Comparison of ENCODE assay signal across 14 mouse cellular contexts in the genomic region with DNA sequence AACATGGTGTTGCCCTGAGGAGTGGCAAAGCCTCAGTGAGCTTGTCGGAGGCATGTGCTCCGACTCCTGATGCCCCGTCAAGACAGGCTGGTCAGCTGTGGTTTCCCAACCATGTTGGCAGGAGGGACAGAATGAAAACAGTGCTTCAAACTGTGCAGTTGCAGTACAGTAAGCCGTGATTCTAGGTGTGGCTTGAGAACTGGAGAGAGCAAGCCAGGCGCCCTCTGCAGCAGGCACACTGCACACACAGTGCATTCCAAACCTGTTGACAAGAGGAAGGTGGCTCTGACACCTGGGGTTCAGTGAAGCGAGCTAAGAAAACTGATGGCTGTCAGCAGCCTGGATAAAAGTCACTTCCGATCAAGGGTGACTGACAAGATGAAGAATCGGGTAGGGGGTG. TPM values are rescaled to one million over a fixed set of nuclear protein-coding genes. Genes with fewer than 3 reads are reported as not detected.
DNase-seq lines count a peak whose midpoint lies in the region; ATAC-seq and TF ChIP-seq lines count a peak whose summit lies in the region.
"Had no signal": no experiment of that assay in that cellular context is flagged by ENCODE, and none has a peak within 500 bp of the region (broad histone marks: within the 10 kb centered on the region; RNA-seq: fewer than 3 reads in every experiment).

No protein-coding gene starts in this region.

- peak; percentile 10 for DNase-seq in heart, postnatal 4 days
- DNase-seq in heart, adult 9 months (ENCODE audit: low spot score in 2 of 2), result no peak
- DNase-seq in CH12.LX (ENCODE audit: extremely low read depth), result no peak
- DNase-seq in ZHBTc4 (ENCODE audit: low read depth, low spot score), result peak; percentile 42
- DNase-seq in kidney, postnatal 36 days, result peak; percentile 49 to 60
- no peak for DNase-seq in left cerebral cortex, postnatal 14 days (ENCODE audit: low spot score in 2 of 2)
- DNase-seq in thymus, postnatal 36 days, result no peak
- DNase-seq: adrenal gland, postnatal 36 days; gastrocnemius, postnatal 25 days had no signal

- H3K27me3 ChIP-seq in CH12.LX (replicated peaks), result no peaks in the 10 kb centered on the region
- H3K27me3 ChIP-seq: limb, embryonic 15.5 days; neural tube, embryonic 13.5 days had no signal

- intact Hi-C loops in left cerebral cortex, postnatal 14 days (cut with DNase I), result no loop called here

- no peaks in the 10 kb centered on the region for H3K79me2 ChIP-seq in CH12.LX (replicated peaks; ENCODE audit: control insufficient read depth, extremely low read depth, insufficient read depth, poor library complexity, severe bottlenecking)

- no peak overlapping the region for H3K27ac ChIP-seq in CH12.LX (ENCODE audit: insufficient read depth, low read depth)
- H3K27ac ChIP-seq: limb, embryonic 15.5 days; neural tube, embryonic 13.5 days had no signal

- TF ChIP-seq CTCF in CH12.LX (conservative IDR thresholded peaks at IDR 0.05 in 1 of 2, IDR thresholded peaks at IDR 0.05 in 1 of 2; ENCODE audit: low read depth in 2 of 2, low read length in 2 of 2), result 0 out of 4 replicates have a peak, but pooled peaks of 1 of the 2 experiments have one; percentile 15

- dilution Hi-C loops in CH12.LX (cut with MboI; ENCODE audit: extremely low pct_ligation_motif_present, extremely low pct_unique_long_range_greater_than_20kb, low sequenced_read_pairs), result no loop called here

- in situ Hi-C loops in CH12.LX (cut with MboI; ENCODE audit: low pct_ligation_motif_present, low pct_unique_long_range_greater_than_20kb, low sequenced_read_pairs), result no loop called here

- H3K4me1 ChIP-seq in CH12.LX (ENCODE audit: control insufficient read depth in 1 of 2, insufficient read depth in 2 of 2), result peaks cover 0 to 11% of the 10 kb centered on the region in 2 experiments; a peak in 3 of 4 replicates
- H3K4me1 ChIP-seq: limb, embryonic 15.5 days; neural tube, embryonic 13.5 days had no signal

- no peak overlapping the region for H3K9ac ChIP-seq in CH12.LX (ENCODE audit: insufficient read depth, low read depth)
- H3K9ac ChIP-seq: limb, embryonic 15.5 days had no signal

- no peak for ATAC-seq in erythroblast, adult 5-6 weeks (replicated peaks; ENCODE audit: low FRiP score, poor library complexity, severe bottlenecking)

- TF ChIP-seq EP300 in CH12.LX (IDR thresholded peaks at IDR 0.05; ENCODE audit: low read length), result no peak

- H3K9me3 ChIP-seq in CH12.LX (replicated peaks; ENCODE audit: low read length), result no peaks in the 10 kb centered on the region
- H3K9me3 ChIP-seq: limb, embryonic 15.5 days; neural tube, embryonic 13.5 days had no signal

- H3K4me2 ChIP-seq in CH12.LX (ENCODE audit: insufficient read depth, low read depth, poor library complexity, severe bottlenecking), result no peak overlapping the region
- H3K4me2 ChIP-seq: limb, embryonic 15.5 days; midbrain, embryonic 11.5 days; neural tube, embryonic 13.5 days had no signal

- peaks cover 27 to 71% of the 10 kb centered on the region in 2 experiments for H3K36me3 ChIP-seq in CH12.LX (replicated peaks in 1 of 2; ENCODE audit: control insufficient read depth in 1 of 2, insufficient read depth in 1 of 2, low read length in 1 of 2)
- H3K36me3 ChIP-seq: limb, embryonic 15.5 days; neural tube, embryonic 13.5 days had no signal

- H3K4me3 ChIP-seq in CH12.LX (replicated peaks in 1 of 3; ENCODE audit: low read depth in 2 of 3, low read length in 2 of 3, poor library complexity in 1 of 3), result no peak overlapping the region
- H3K4me3 ChIP-seq: erythroblast, embryonic 14.5 days; limb, embryonic 15.5 days; neural tube, embryonic 13.5 days had no signal

- TF ChIP-seq POLR2A in CH12.LX (IDR thresholded peaks at IDR 0.05; ENCODE audit: low read depth, low read length), result no peak

- peak; percentile 2 for TF ChIP-seq RAD21 in CH12.LX (IDR thresholded peaks at IDR 0.05; ENCODE audit: low read depth, low read length)

TF ChIP-seq in CH12.LX, 34 proteins besides CTCF, POLR2A, EP300 and RAD21:
- TF ChIP-seq SMC3 (IDR thresholded peaks at IDR 0.05; ENCODE audit: low read depth, low read length), result peak; percentile 25
- TF ChIP-seq CHD2 (IDR thresholded peaks at IDR 0.05; ENCODE audit: low read length), result no peak

RNA-seq across cellular contexts. Expression of gene Rps17, which starts 58.1 kb away (rescaled TPM):
- 1,000 to 10,000 TPM; 1,107 to 1,128 TPM for total RNA-seq in heart, postnatal 4 days (2021)
- total RNA-seq in CH12.LX (2012; rRNA removed) (5,063 and 5,120 TPM in 2 replicates), CH12.LX (2014; rRNA removed) (4,582 and 5,238 TPM in 2 replicates)
- polyA plus RNA-seq in CH12.LX (2012; ENCODE audit: insufficient read length, low read depth), result 2,159 and 2,532 TPM in 2 replicates
- 779 and 843 TPM in 2 replicates for total RNA-seq in erythroblast, adult 5-6 weeks (2015; ENCODE audit: low replicate concordance)
- total RNA-seq in erythroblast, adult 5-6 weeks (2017; ENCODE audit: low replicate concordance), result 542 and 565 TPM in 2 replicates
- 100 to 1,000 TPM; 484 TPM for total RNA-seq in left cerebral cortex, postnatal 14 days (2021)

Comparison
In these comparisons a context has a peak if more than half of its experiments do, and no peak if none do; other contexts are left out.
1. DNase-seq: peak in heart, postnatal 4 days (single experiment), ZHBTc4 (single experiment) and kidney, postnatal 36 days (2 of 2); none in heart, adult 9 months (0 of 2), CH12.LX (single experiment), left cerebral cortex, postnatal 14 days (0 of 2) and thymus, postnatal 36 days (0 of 2).
2. RNA of gene Rps17, which starts 58.1 kb away (total RNA-seq): 4,582 to 5,238 TPM in CH12.LX; 1,107 to 1,128 TPM in heart, postnatal 4 days, 542 to 843 TPM in erythroblast, adult 5-6 weeks and 484 TPM in left cerebral cortex, postnatal 14 days; every median in the first group is over 4 times any median in the second.